Mouse (Mus musculus) kidney, embryonic 16.5 days (tissue): ENCODE results near the gene Tnip3. TPM values are rescaled to one million over a fixed set of nuclear protein-coding genes. Genes with fewer than 3 reads are reported as not detected.

ENCODE experiments used
- ATAC-seq: fragments of 200-750 bp; cut with Nextera tagmentation; 2 replicates; pipeline ENCODE4 v1.8.0; 2017; ENCODE audit warnings: moderate TSS enrichment; ENCODE audit not compliant: low FRiP score, low TSS enrichment
- H3K27ac ChIP-seq: fragments of 300-500 bp; sonication (generic); 2 replicates; pipeline ENCODE4 v1.5.1; 2014; ENCODE audit warnings: low read length
- H3K27me3 ChIP-seq: fragments of 300-500 bp; sonication (generic); 2 replicates; pipeline ENCODE4 v1.6.1; 2014; ENCODE audit warnings: low read length, control low read depth, mixed read lengths; ENCODE audit not compliant: insufficient read depth
- H3K36me3 ChIP-seq: fragments of 300-500 bp; sonication (generic); 2 replicates; pipeline ENCODE4 v1.6.1; 2014; ENCODE audit warnings: low read length, control low read depth, mixed read lengths; ENCODE audit not compliant: insufficient read depth
- H3K4me1 ChIP-seq: fragments of 300-500 bp; sonication (generic); 2 replicates; pipeline ENCODE4 v1.6.1; 2014; ENCODE audit warnings: low read length, control low read depth, mixed read lengths; ENCODE audit not compliant: insufficient read depth
- H3K4me2 ChIP-seq: fragments of 300-500 bp; sonication (generic); replicated peaks from 2 replicates; pipeline ENCODE4 v1.6.1; 2014; ENCODE audit warnings: low read depth, low read length
- H3K4me3 ChIP-seq: fragments of 300-500 bp; sonication (generic); 2 replicates; pipeline ENCODE4 v1.5.1; 2014; ENCODE audit warnings: mild to moderate bottlenecking, low read length
- H3K9ac ChIP-seq: fragments of 300-500 bp; sonication (generic); replicated peaks from 2 replicates; pipeline ENCODE4 v1.6.1; 2014; ENCODE audit warnings: low read length
- H3K9me3 ChIP-seq: fragments of 300-500 bp; sonication (generic); 2 replicates; pipeline ENCODE4 v1.6.1; 2016; ENCODE audit warnings: low read length, control low read depth
- WGBS: fragments of 180-500 bp; shearing (Covaris S2); extraction: QIAGEN DNeasy Blood & Tissue Kit; methylation state at CpG from one replicate; pipeline ENCODE4 v1.1.7; 2014; 5-methylcytosine and 5-hydroxymethylcytosine counted together
- polyA plus RNA-seq: library from polyadenylated mRNA; unstranded; fragments of >200 nt; fragmentation: Nextera tagmentation; extraction: Ambion mirVana; gene quantifications from 2 replicates; pipeline ENCODE4 v1.2.1, GENCODE M21; 2015

Tnip3 gene
- polyA plus RNA-seq, 1 experiment from 2014 or later = 0.17 TPM

- 51% methylated on average over 8 of the region's 8 CpGs for WGBS
- Histone ChIP-seq H3K9me3 (no peaks in the 10 kb centered on the region), H3K4me2 (no peak overlapping the region), H3K36me3 (no peaks in the 10 kb centered on the region), H3K27ac (no peak overlapping the region), H3K27me3 (no peaks in the 10 kb centered on the region), H3K4me1 (no peaks in the 10 kb centered on the region), H3K9ac (no peak overlapping the region), H3K4me3 (no peak overlapping the region)
- ATAC-seq = no peak
These were observed 53.2 kb downstream of the Tnip3 start for GRCm38 (mm10) chr6:65578151-65578973.

- no peak overlapping the region for H3K27ac ChIP-seq
- ATAC-seq = no peak
These were observed 57.9 kb downstream of the Tnip3 start for GRCm38 (mm10) chr6:65583029-65583428.

GRCm38 (mm10) chr6:65584870-65585332, 59.8 kb downstream of the Tnip3 start:
- Histone ChIP-seq H3K27me3 (no peaks in the 10 kb centered on the region), H3K4me3 (no peak overlapping the region), H3K4me2 (no peak overlapping the region), H3K9ac (no peak overlapping the region), H3K27ac (no peak overlapping the region), H3K4me1 (no peaks in the 10 kb centered on the region), H3K9me3 (no peaks in the 10 kb centered on the region), H3K36me3 (no peaks in the 10 kb centered on the region)
- 42% methylated on average over 4 of the region's 4 CpGs for WGBS
- ATAC-seq = no peak

More at GRCm38 (mm10) chr6:65583029-65583428, 57.9 kb downstream of the Tnip3 start:
- no peak overlapping the region for H3K4me2 ChIP-seq
- H3K4me1 ChIP-seq = no peaks in the 10 kb centered on the region
- 83% methylated on average over 4 of the region's 4 CpGs for WGBS
- H3K9ac ChIP-seq = no peak overlapping the region
- H3K4me3 ChIP-seq = no peak overlapping the region
- no peaks in the 10 kb centered on the region for H3K27me3 ChIP-seq
- H3K36me3 ChIP-seq = no peaks in the 10 kb centered on the region
- no peaks in the 10 kb centered on the region for H3K9me3 ChIP-seq

- no peaks in the 10 kb centered on the region for H3K9me3 ChIP-seq
- no peak overlapping the region for H3K4me2 ChIP-seq
- no peak overlapping the region for H3K9ac ChIP-seq
- no peak for ATAC-seq
- H3K27me3 ChIP-seq = no peaks in the 10 kb centered on the region
- H3K36me3 ChIP-seq = no peaks in the 10 kb centered on the region
- no peak overlapping the region for H3K27ac ChIP-seq
- no peak overlapping the region for H3K4me3 ChIP-seq
- 83% methylated on average over 3 of the region's 3 CpGs for WGBS
- no peaks in the 10 kb centered on the region for H3K4me1 ChIP-seq
These were observed 60.4 kb downstream of the Tnip3 start for GRCm38 (mm10) chr6:65585333-65586053.

GRCm38 (mm10) chr6:65588847-65589246, 63.7 kb downstream of the Tnip3 start:
- no peak overlapping the region for H3K27ac ChIP-seq
- WGBS = 95% methylated on average over 1 of the region's 1 CpGs

GRCm38 (mm10) chr6:65590018-65590417, 64.9 kb downstream of the Tnip3 start:
- H3K9ac ChIP-seq = no peak overlapping the region
- no peak overlapping the region for H3K27ac ChIP-seq
- H3K9me3 ChIP-seq = no peaks in the 10 kb centered on the region; the same call in 1 of the 2 replicates
- no peaks in the 10 kb centered on the region for H3K4me1 ChIP-seq
- ATAC-seq = no peak
- H3K4me3 ChIP-seq = no peak overlapping the region
- H3K27me3 ChIP-seq = no peaks in the 10 kb centered on the region
- H3K4me2 ChIP-seq = no peak overlapping the region
- H3K36me3 ChIP-seq = no peaks in the 10 kb centered on the region
- WGBS = 86% methylated on average over 2 of the region's 2 CpGs

More at GRCm38 (mm10) chr6:65588847-65589246, 63.7 kb downstream of the Tnip3 start:
- ATAC-seq = no peak
- no peaks in the 10 kb centered on the region for H3K27me3 ChIP-seq
- H3K4me1 ChIP-seq = no peaks in the 10 kb centered on the region
- no peaks in the 10 kb centered on the region; the same call in 1 of the 2 replicates for H3K9me3 ChIP-seq
- H3K36me3 ChIP-seq = no peaks in the 10 kb centered on the region
- no peak overlapping the region for H3K4me2 ChIP-seq
- no peak overlapping the region for H3K4me3 ChIP-seq
- no peak overlapping the region for H3K9ac ChIP-seq

GRCm38 (mm10) chr6:65594171-65594570, 69.1 kb downstream of the Tnip3 start:
- H3K27ac ChIP-seq = no peak overlapping the region
- WGBS = 84% methylated on average over 3 of the region's 3 CpGs

GRCm38 (mm10) chr6:65595371-65595770, 70.3 kb downstream of the Tnip3 start:
- no peak overlapping the region for H3K4me3 ChIP-seq
- no peak overlapping the region for H3K27ac ChIP-seq
- H3K9me3 ChIP-seq = no peaks in the 10 kb centered on the region; the same call in 1 of the 2 replicates
- no peaks in the 10 kb centered on the region for H3K36me3 ChIP-seq
- no peaks in the 10 kb centered on the region for H3K4me1 ChIP-seq
- 79% methylated on average over 1 of the region's 1 CpGs for WGBS
- ATAC-seq = no peak
- no peak overlapping the region for H3K4me2 ChIP-seq
- H3K27me3 ChIP-seq = no peaks in the 10 kb centered on the region
- H3K9ac ChIP-seq = no peak overlapping the region

More at GRCm38 (mm10) chr6:65594171-65594570, 69.1 kb downstream of the Tnip3 start:
- H3K27me3 ChIP-seq = no peaks in the 10 kb centered on the region
- no peaks in the 10 kb centered on the region for H3K36me3 ChIP-seq
- no peak for ATAC-seq
- H3K9ac ChIP-seq = no peak overlapping the region
- no peaks in the 10 kb centered on the region; the same call in 1 of the 2 replicates for H3K9me3 ChIP-seq
- H3K4me1 ChIP-seq = no peaks in the 10 kb centered on the region
- no peak overlapping the region for H3K4me3 ChIP-seq
- H3K4me2 ChIP-seq = no peak overlapping the region

GRCm38 (mm10) chr6:65597056-65597818, 72.1 kb downstream of the Tnip3 start:
- Histone ChIP-seq H3K4me2 (no peak overlapping the region), H3K4me1 (no peaks in the 10 kb centered on the region), H3K9ac (no peak overlapping the region), H3K27ac (no peak overlapping the region), H3K36me3 (no peaks in the 10 kb centered on the region), H3K4me3 (no peak overlapping the region), H3K27me3 (no peaks in the 10 kb centered on the region), H3K9me3 (no peaks in the 10 kb centered on the region; the same call in 1 of the 2 replicates)
- no peak for ATAC-seq
- 27% methylated on average over 12 of the region's 12 CpGs for WGBS
